Mouse (Mus musculus) embryo, embryonic 9.5 days (tissue): ENCODE data around the gene Nlrx1.

Source experiments
- DNase-seq: peaks from one replicate; pipeline ENCODE4 v3.0.0-alpha.2; 2017; ENCODE audit errors: extremely low spot score

Nlrx1 gene

GRCm38 (mm10) chr9:44268027-44268360, 405 bp downstream of the Nlrx1 start:
- DNase-seq: peak; percentile 77

- DNase-seq: peak; percentile 25
Observed at GRCm38 (mm10) chr9:44267319-44268026, 926 bp downstream of the Nlrx1 start.

GRCm38 (mm10) chr9:44266478-44267226, 1.7 kb downstream of the Nlrx1 start:
- no peak for DNase-seq

- no peak for DNase-seq
Observed at GRCm38 (mm10) chr9:44261388-44261787, 7.0 kb downstream of the Nlrx1 start.

GRCm38 (mm10) chr9:44259014-44259413, 9.4 kb downstream of the Nlrx1 start:
- no peak for DNase-seq

- no peak for DNase-seq
Observed at GRCm38 (mm10) chr9:44256213-44256612, 12.2 kb downstream of the Nlrx1 start.

- DNase-seq: no peak
Observed at GRCm38 (mm10) chr9:44255136-44255521, 13.3 kb downstream of the Nlrx1 start.

- DNase-seq: peak; percentile 39
Observed at GRCm38 (mm10) chr9:44254508-44255135, 13.8 kb downstream of the Nlrx1 start.

GRCm38 (mm10) chr9:44253441-44253840, 15.0 kb downstream of the Nlrx1 start:
- DNase-seq: no peak

- no peak for DNase-seq
Observed at GRCm38 (mm10) chr9:44251314-44251713, 17.1 kb downstream of the Nlrx1 start, which contains the start of gene Pdzd3. Gene Pdzd3 (minus strand): TSS chr9:44251471.

GRCm38 (mm10) chr9:44250445-44250844, 18.0 kb downstream of the Nlrx1 start:
- no peak for DNase-seq

GRCm38 (mm10) chr9:44249181-44250146, 18.9 kb downstream of the Nlrx1 start:
- DNase-seq: peak; percentile 57

GRCm38 (mm10) chr9:44247907-44248306, 20.5 kb downstream of the Nlrx1 start:
- no peak for DNase-seq

- no peak for DNase-seq
Observed at GRCm38 (mm10) chr9:44243621-44244020, 24.8 kb downstream of the Nlrx1 start.

- DNase-seq: no peak
Observed at GRCm38 (mm10) chr9:44241418-44241817, 27.0 kb downstream of the Nlrx1 start.

- no peak for DNase-seq
Observed at GRCm38 (mm10) chr9:44240911-44241310, 27.5 kb downstream of the Nlrx1 start.

GRCm38 (mm10) chr9:44240399-44240798, 28.0 kb downstream of the Nlrx1 start, which contains the start of gene Ccdc153:
Gene Ccdc153 (plus strand): TSS chr9:44240676.
- no peak for DNase-seq

GRCm38 (mm10) chr9:44239447-44239846, 29.0 kb downstream of the Nlrx1 start:
- DNase-seq: peak; percentile 72

GRCm38 (mm10) chr9:44238501-44239190, 29.8 kb downstream of the Nlrx1 start:
- DNase-seq: no peak

GRCm38 (mm10) chr9:44237128-44237527, 31.3 kb downstream of the Nlrx1 start:
- no peak for DNase-seq

GRCm38 (mm10) chr9:44236601-44237000, 31.8 kb downstream of the Nlrx1 start:
- DNase-seq: no peak
